22 mouse cellular contexts compared by ENCODE assay signal in the genomic region with DNA sequence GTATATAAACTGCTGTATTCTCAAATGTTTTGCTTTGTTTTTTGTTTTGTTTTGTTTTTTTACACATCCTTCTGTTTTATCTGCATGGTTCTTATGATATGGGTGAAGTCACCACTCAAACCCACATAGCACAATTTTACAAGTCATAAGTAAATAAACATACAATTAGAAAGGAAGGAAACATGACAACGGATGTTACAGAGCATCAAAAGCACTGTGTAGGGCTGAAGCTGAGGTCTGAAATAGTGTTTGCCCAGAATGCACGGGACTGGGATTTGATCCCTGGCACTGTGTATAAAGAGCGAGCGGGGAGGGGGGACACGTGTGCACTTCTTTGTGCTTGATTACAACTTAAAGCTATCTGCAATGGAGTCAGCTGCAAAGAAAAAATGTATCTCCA. TPM values are rescaled to one million over a fixed set of nuclear protein-coding genes. Genes with fewer than 3 reads are reported as not detected.
"Had no signal": no experiment of that assay in that cellular context is flagged by ENCODE, and none has a peak within 500 bp of the region (broad histone marks: within the 10 kb centered on the region; RNA-seq: fewer than 3 reads in every experiment).

No protein-coding gene starts in this region.

- ATAC-seq: midbrain, embryonic 15.5 days had no signal

- H3K27me3 ChIP-seq: limb, embryonic 13.5 days; midbrain, embryonic 15.5 days; neural tube, embryonic 13.5 days had no signal

- H3K4me3 ChIP-seq: limb, embryonic 13.5 days; midbrain, embryonic 15.5 days; neural tube, embryonic 13.5 days had no signal

- H3K27ac ChIP-seq: kidney, postnatal 0 days; limb, embryonic 13.5 days; liver, embryonic 14.5 days; midbrain, embryonic 15.5 days; neural tube, embryonic 13.5 days had no signal

- DNase-seq: kidney, adult 11 months; kidney, adult 9 months; kidney, postnatal 36 days; left cerebral cortex, postnatal 4 days; lung, adult 18-20 months; lung, postnatal 4 days; retina, postnatal 1 day; right cerebral cortex, postnatal 4 days had no signal

RNA-seq across cellular contexts. Expression of gene Gm43064, which starts 28.6 kb away (rescaled TPM):
- total RNA-seq: left cerebral cortex, postnatal 10 days; left cerebral cortex, postnatal 4 days; monocyte, adult 5-6 weeks had no signal

RNA-seq across cellular contexts. Expression of gene Gm10964, which starts 41.6 kb away (rescaled TPM):
- total RNA-seq: layer of hippocampus, adult 18-20 months; layer of hippocampus, postnatal 10 days; left cerebral cortex, postnatal 10 days; left cerebral cortex, postnatal 4 days; liver, adult 2 months; megakaryocyte, adult 5-6 weeks; monocyte, adult 5-6 weeks had no signal
- polyA plus RNA-seq: kidney, postnatal 0 days; limb, embryonic 13.5 days; liver, adult 2 months; liver, embryonic 14.5 days; lung, embryonic 16.5 days; midbrain, embryonic 11.5 days; midbrain, embryonic 15.5 days; neural tube, embryonic 13.5 days; stomach, embryonic 16.5 days had no signal
